Mouse (Mus musculus): ENCODE results near the gene Kcnj10. TPM values are rescaled to one million over a fixed set of nuclear protein-coding genes. Genes with fewer than 3 reads are reported as not detected.

Kcnj10 gene
- polyA plus RNA-seq, 1 experiment from 2014 or later = 3.3 TPM

GRCm38 (mm10) chr1:172391807-172392581, 51.0 kb downstream of the Kcnj10 start:
- H3K36me3 ChIP-seq (ENCODE audit: insufficient read depth, low read length) = no peaks in the 10 kb centered on the region
- no peak for ATAC-seq (replicated peaks; ENCODE audit: low FRiP score, low read depth)
- 16% methylated on average over 20 of the region's 20 CpGs for WGBS
- H3K4me2 ChIP-seq (ENCODE audit: low read length) = peak overlapping the region; percentile 32; the same call in 1 of the 2 replicates
- H3K9me3 ChIP-seq (replicated peaks; ENCODE audit: low read length) = no peaks in the 10 kb centered on the region
- peaks cover 5% of the 10 kb centered on the region; the same call in 1 of the 2 replicates for H3K4me1 ChIP-seq (replicated peaks; ENCODE audit: insufficient read depth, low read length)
- H3K27ac ChIP-seq = no peak overlapping the region
- H3K27me3 ChIP-seq (ENCODE audit: insufficient read depth, low read length) = no peaks in the 10 kb centered on the region; the same call in 1 of the 2 replicates
- DNase-seq (ENCODE audit: low spot score) = peak; percentile 22
- TF ChIP-seq CTCF (IDR thresholded peaks at IDR 0.05; ENCODE audit: low read depth) = no peak
- H3K4me3 ChIP-seq (replicated peaks; ENCODE audit: low read depth, low read length) = no peak overlapping the region
- H3K9ac ChIP-seq (ENCODE audit: low read depth, low read length) = no peak overlapping the region

GRCm38 (mm10) chr1:172392643-172393170, 51.7 kb downstream of the Kcnj10 start:
- Histone ChIP-seq H3K4me1 (replicated peaks; ENCODE audit: insufficient read depth, low read length) (peaks cover 5% of the 10 kb centered on the region; the same call in 1 of the 2 replicates), H3K9me3 (replicated peaks; ENCODE audit: low read length) (no peaks in the 10 kb centered on the region), H3K9ac (ENCODE audit: low read depth, low read length) (no peak overlapping the region), H3K36me3 (ENCODE audit: insufficient read depth, low read length) (no peaks in the 10 kb centered on the region), H3K27me3 (ENCODE audit: insufficient read depth, low read length) (no peaks in the 10 kb centered on the region; the same call in 1 of the 2 replicates), H3K4me3 (replicated peaks; ENCODE audit: low read depth, low read length) (no peak overlapping the region), H3K27ac (no peak overlapping the region), H3K4me2 (ENCODE audit: low read length) (no peak overlapping the region)
- TF ChIP-seq CTCF (IDR thresholded peaks at IDR 0.05; ENCODE audit: low read depth) = no peak
- WGBS = 82% methylated on average over 2 of the region's 2 CpGs
- ATAC-seq (replicated peaks; ENCODE audit: low FRiP score, low read depth) (no peak), DNase-seq (ENCODE audit: low spot score) (no peak)

GRCm38 (mm10) chr1:172393739-172394138, 52.7 kb downstream of the Kcnj10 start:
- DNase-seq (ENCODE audit: low spot score) (no peak), ATAC-seq (replicated peaks; ENCODE audit: low FRiP score, low read depth) (no peak)
- Histone ChIP-seq H3K27me3 (ENCODE audit: insufficient read depth, low read length) (no peaks in the 10 kb centered on the region; the same call in 1 of the 2 replicates), H3K9ac (ENCODE audit: low read depth, low read length) (no peak overlapping the region), H3K27ac (no peak overlapping the region), H3K9me3 (replicated peaks; ENCODE audit: low read length) (no peaks in the 10 kb centered on the region), H3K36me3 (ENCODE audit: insufficient read depth, low read length) (no peaks in the 10 kb centered on the region), H3K4me1 (replicated peaks; ENCODE audit: insufficient read depth, low read length) (peaks cover 5% of the 10 kb centered on the region; the same call in 1 of the 2 replicates), H3K4me3 (replicated peaks; ENCODE audit: low read depth, low read length) (no peak overlapping the region), H3K4me2 (ENCODE audit: low read length) (no peak overlapping the region)
- whole genome bisulfite sequencing = 57% methylated on average over 8 of the region's 8 CpGs
- TF ChIP-seq CTCF (IDR thresholded peaks at IDR 0.05; ENCODE audit: low read depth) = no peak

- Histone ChIP-seq H3K36me3 (ENCODE audit: insufficient read depth, low read length) (no peaks in the 10 kb centered on the region), H3K4me1 (replicated peaks; ENCODE audit: insufficient read depth, low read length) (peaks cover 3% of the 10 kb centered on the region; the same call in 1 of the 2 replicates), H3K4me3 (replicated peaks; ENCODE audit: low read depth, low read length) (no peak overlapping the region), H3K9me3 (replicated peaks; ENCODE audit: low read length) (no peaks in the 10 kb centered on the region), H3K9ac (ENCODE audit: low read depth, low read length) (no peak overlapping the region), H3K4me2 (ENCODE audit: low read length) (no peak overlapping the region), H3K27ac (no peak overlapping the region), H3K27me3 (ENCODE audit: insufficient read depth, low read length) (no peaks in the 10 kb centered on the region)
- DNase-seq (ENCODE audit: low spot score) = peak; percentile 17
- ATAC-seq (replicated peaks; ENCODE audit: low FRiP score, low read depth) = no peak
- no peak for TF ChIP-seq CTCF (IDR thresholded peaks at IDR 0.05; ENCODE audit: low read depth)
- WGBS = 54% methylated on average over 9 of the region's 9 CpGs
These were observed 56.2 kb downstream of the Kcnj10 start for GRCm38 (mm10) chr1:172396996-172397752.

- ATAC-seq (replicated peaks; ENCODE audit: low FRiP score, low read depth) (no peak), DNase-seq (ENCODE audit: low spot score) (no peak)
- TF ChIP-seq CTCF (IDR thresholded peaks at IDR 0.05; ENCODE audit: low read depth) = no peak
- no peak overlapping the region for H3K4me2 ChIP-seq (ENCODE audit: low read length)
- WGBS = 13% methylated on average over 16 of the region's 16 CpGs
- H3K9me3 ChIP-seq (replicated peaks; ENCODE audit: low read length) = no peaks in the 10 kb centered on the region
- H3K27ac ChIP-seq = no peak overlapping the region
- H3K4me3 ChIP-seq (replicated peaks; ENCODE audit: low read depth, low read length) = no peak overlapping the region
- H3K36me3 ChIP-seq (ENCODE audit: insufficient read depth, low read length) = no peaks in the 10 kb centered on the region
- H3K27me3 ChIP-seq (ENCODE audit: insufficient read depth, low read length) = no peaks in the 10 kb centered on the region
- no peaks in the 10 kb centered on the region for H3K4me1 ChIP-seq (replicated peaks; ENCODE audit: insufficient read depth, low read length)
- H3K9ac ChIP-seq (ENCODE audit: low read depth, low read length) = no peak overlapping the region
These were observed 65.2 kb downstream of the Kcnj10 start for GRCm38 (mm10) chr1:172406077-172406706.

GRCm38 (mm10) chr1:172408996-172409395, 68.0 kb downstream of the Kcnj10 start:
- Histone ChIP-seq H3K4me2 (ENCODE audit: low read length) (no peak overlapping the region), H3K4me3 (replicated peaks; ENCODE audit: low read depth, low read length) (no peak overlapping the region), H3K9me3 (replicated peaks; ENCODE audit: low read length) (no peaks in the 10 kb centered on the region), H3K4me1 (replicated peaks; ENCODE audit: insufficient read depth, low read length) (no peaks in the 10 kb centered on the region), H3K27ac (no peak overlapping the region), H3K36me3 (ENCODE audit: insufficient read depth, low read length) (no peaks in the 10 kb centered on the region), H3K9ac (ENCODE audit: low read depth, low read length) (no peak overlapping the region), H3K27me3 (ENCODE audit: insufficient read depth, low read length) (no peaks in the 10 kb centered on the region)
- peak; percentile 87 for DNase-seq (ENCODE audit: low spot score)
- no peak for ATAC-seq (replicated peaks; ENCODE audit: low FRiP score, low read depth)
- 4% methylated on average over 6 of the region's 6 CpGs for WGBS
- TF ChIP-seq CTCF (IDR thresholded peaks at IDR 0.05; ENCODE audit: low read depth) = peak; percentile 94
